Mouse (Mus musculus) kidney, adult 2 months (tissue): ENCODE data around the gene Notch4. TPM values are rescaled to one million over a fixed set of nuclear protein-coding genes. Genes with fewer than 3 reads are reported as not detected.

ENCODE experiments used
- DNase-seq: peaks from one replicate; pipeline ENCODE4 v3.0.0; 2021
- H3K27ac ChIP-seq: fragments of 200-500 bp; 2 replicates; pipeline ENCODE4 v1.5.1; 2012; ENCODE audit warnings: low read depth, low read length, control low read depth, inconsistent platforms; ENCODE audit not compliant: insufficient read depth
- H3K27me3 ChIP-seq: fragments of 200-500 bp; replicated peaks from 2 replicates; pipeline ENCODE4 v1.6.1; 2012; ENCODE audit warnings: mild to moderate bottlenecking, moderate library complexity, low read length, inconsistent platforms; ENCODE audit not compliant: control insufficient read depth, insufficient read depth
- H3K36me3 ChIP-seq: fragments of 200-500 bp; 2 replicates; pipeline ENCODE4 v1.6.1; 2012; ENCODE audit warnings: mild to moderate bottlenecking, moderate library complexity, low read length, inconsistent platforms; ENCODE audit not compliant: control insufficient read depth, insufficient read depth
- H3K4me1 ChIP-seq: fragments of 200-500 bp; 2 replicates; pipeline ENCODE4 v1.6.1; 2011; ENCODE audit warnings: low read length; ENCODE audit not compliant: control insufficient read depth, insufficient read depth
- H3K4me3 ChIP-seq: fragments of 200-500 bp; 2 replicates; pipeline ENCODE4 v1.5.1; 2011; ENCODE audit warnings: mild to moderate bottlenecking, low read depth, low read length, control low read depth; ENCODE audit not compliant: insufficient read depth
- CTCF ChIP-seq: fragments of 200-500 bp; conservative IDR thresholded peaks from 2 replicates; pipeline ENCODE4 v1.5.1; 2011; ENCODE audit warnings: low read depth, mild to moderate bottlenecking, control low read depth, low read length, moderate library complexity, mixed read lengths; ENCODE audit not compliant: insufficient read depth, insufficient read length
- POLR2A ChIP-seq: fragments of 200-500 bp; IDR thresholded peaks from one replicate; pipeline ENCODE4 v1.6.1; 2011; ENCODE audit warnings: low read depth, low read length, control low read depth
- WGBS: fragments of 180-500 bp; shearing (Covaris S2); methylation state at CpG from one replicate; pipeline ENCODE4 v1.1.7; 2018; 5-methylcytosine and 5-hydroxymethylcytosine counted together
- polyA plus RNA-seq: library from polyadenylated mRNA; depleted of rRNA; stranded (reverse); fragments of >200 nt; gene quantifications from 2 replicates; pipeline ENCODE4 v1.2.3, GENCODE M21; 2012

Notch4 gene
- polyA plus RNA-seq, 1 experiment = 14.4 TPM

- Histone ChIP-seq H3K36me3 (no peaks in the 10 kb centered on the region), H3K4me1 (peaks cover 32% of the 10 kb centered on the region), H3K4me3 (peak overlapping the region; percentile 67), H3K27ac (peak overlapping the region; percentile 97), H3K27me3 (no peaks in the 10 kb centered on the region)
- TF ChIP-seq CTCF (no peak), POLR2A (peak; percentile 75)
- 2% methylated on average over 20 of the region's 30 CpGs for WGBS
- peak; percentile 99 for DNase-seq
These were observed 41.5 kb downstream of the Notch4 start for GRCm38 (mm10) chr17:34605609-34606008.

DNA sequence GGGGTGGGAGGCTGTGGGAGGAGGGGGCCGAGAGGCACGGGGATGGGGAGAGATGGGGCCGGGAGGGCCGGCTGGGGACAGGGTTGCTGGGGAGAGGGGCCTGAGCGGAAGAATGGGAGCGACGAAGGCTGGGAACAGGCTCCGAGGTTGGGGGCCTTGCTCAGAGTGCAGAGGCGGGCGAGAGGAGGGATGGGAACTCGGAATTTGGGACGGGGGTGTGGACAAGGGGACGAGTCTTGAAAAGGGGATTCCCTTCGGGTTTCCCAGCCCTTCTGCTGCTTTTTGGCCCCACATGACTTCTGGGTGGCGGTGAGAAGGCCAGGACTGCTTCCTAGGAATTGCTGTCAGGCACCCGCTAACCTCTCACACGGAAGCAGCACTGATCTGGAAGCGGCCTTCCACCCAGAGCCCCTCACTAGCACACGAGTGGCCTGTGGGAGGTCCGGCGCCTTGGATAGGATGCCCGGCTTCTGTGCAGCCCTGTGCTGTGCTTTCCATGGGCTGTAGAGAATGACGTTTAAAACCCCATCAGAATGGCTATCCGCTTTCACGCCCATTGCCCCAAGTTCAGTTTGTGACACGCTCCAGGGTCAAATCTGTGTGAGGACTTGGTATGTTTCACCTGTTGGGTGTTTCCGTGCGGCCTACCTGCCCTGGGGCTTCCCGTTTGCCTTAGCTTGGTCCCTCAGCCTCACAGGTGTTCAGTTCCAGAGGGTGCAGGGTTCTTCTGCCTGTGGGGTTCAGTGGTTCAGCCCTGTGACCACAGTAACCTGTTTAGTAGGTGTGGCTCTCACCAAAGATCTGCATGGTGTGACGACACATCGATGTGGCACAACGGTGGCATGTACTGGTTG is 42.3 kb downstream of the Notch4 start:
- 6% methylated on average over 32 of the region's 32 CpGs for WGBS
- peak; percentile 22 for DNase-seq
- H3K27ac ChIP-seq = no peak overlapping the region
- H3K4me3 ChIP-seq = peak overlapping the region; percentile 67
- no peaks in the 10 kb centered on the region for H3K27me3 ChIP-seq
- TF ChIP-seq POLR2A (no peak), CTCF (no peak)
- H3K36me3 ChIP-seq = no peaks in the 10 kb centered on the region
- H3K4me1 ChIP-seq = peaks cover 32% of the 10 kb centered on the region

DNA sequence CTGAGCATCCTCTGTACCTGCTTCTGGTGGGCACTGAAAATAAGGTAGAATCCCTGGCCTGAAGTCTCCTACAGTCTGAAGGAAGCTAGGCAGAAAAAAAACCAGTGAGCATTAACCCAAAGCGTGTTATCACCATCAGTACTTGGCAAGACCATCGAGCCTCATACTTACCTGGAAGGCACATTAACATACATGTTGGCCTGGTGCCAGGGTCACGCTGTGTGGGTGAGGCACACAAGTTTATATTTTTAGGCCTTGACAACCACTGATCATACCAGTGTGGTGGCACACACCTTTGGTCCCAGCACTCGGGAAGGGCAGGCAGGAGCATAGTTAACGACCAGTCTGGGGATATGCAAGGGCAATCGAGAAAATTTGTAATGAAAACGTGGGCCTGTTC is 43.9 kb downstream of the Notch4 start:
- WGBS = 42% methylated on average over 7 of the region's 7 CpGs
- Histone ChIP-seq H3K4me1 (peaks cover 23% of the 10 kb centered on the region), H3K27ac (no peak overlapping the region), H3K27me3 (no peaks in the 10 kb centered on the region), H3K4me3 (no peak overlapping the region), H3K36me3 (no peaks in the 10 kb centered on the region)
- DNase-seq = peak; percentile 38
- TF ChIP-seq CTCF (no peak), POLR2A (no peak)

DNA sequence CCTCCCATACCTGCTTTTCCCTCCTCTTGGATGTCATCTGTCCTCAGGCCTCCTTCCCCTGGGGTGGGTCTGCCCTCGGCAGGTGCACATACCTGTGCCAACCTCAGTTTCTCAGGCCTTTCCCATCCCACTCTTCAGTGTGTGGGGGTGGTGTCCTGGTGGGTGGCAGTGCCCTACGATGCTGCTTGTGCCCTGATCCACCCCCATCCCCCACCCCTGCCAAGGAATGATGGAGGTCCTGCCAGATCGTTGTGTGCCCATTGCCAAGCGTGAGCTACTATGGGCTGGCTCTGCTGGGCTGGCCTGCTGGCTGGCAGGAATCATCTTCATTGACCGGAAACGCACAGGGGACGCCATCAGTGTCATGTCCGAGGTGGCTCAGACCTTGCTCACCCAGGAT is 47.0 kb downstream of the Notch4 start:
- 89% methylated on average over 8 of the region's 8 CpGs for WGBS
- Histone ChIP-seq H3K4me1 (peaks cover 16% of the 10 kb centered on the region), H3K4me3 (no peak overlapping the region), H3K27ac (no peak overlapping the region), H3K27me3 (no peaks in the 10 kb centered on the region), H3K36me3 (no peaks in the 10 kb centered on the region; the same call in 1 of the 2 replicates)
- TF ChIP-seq POLR2A (no peak), CTCF (no peak)
- no peak for DNase-seq

GRCm38 (mm10) chr17:34613054-34613645 is 49.1 kb downstream of the Notch4 start:
- H3K4me1 ChIP-seq = peaks cover 8% of the 10 kb centered on the region
- no peak for DNase-seq
- TF ChIP-seq POLR2A (no peak), CTCF (no peak)
- WGBS = 79% methylated on average over 11 of the region's 11 CpGs
- H3K27ac ChIP-seq = no peak overlapping the region
- H3K36me3 ChIP-seq = no peaks in the 10 kb centered on the region; the same call in 1 of the 2 replicates
- no peak overlapping the region for H3K4me3 ChIP-seq
- H3K27me3 ChIP-seq = no peaks in the 10 kb centered on the region

- DNase-seq = no peak
- H3K36me3 ChIP-seq = no peaks in the 10 kb centered on the region; the same call in 1 of the 2 replicates
- TF ChIP-seq CTCF = no peak
- no peak for TF ChIP-seq POLR2A
- H3K4me1 ChIP-seq = peaks cover 3% of the 10 kb centered on the region; the same call in 1 of the 2 replicates
- H3K4me3 ChIP-seq = no peak overlapping the region
- no peaks in the 10 kb centered on the region for H3K27me3 ChIP-seq
- 86% methylated on average over 10 of the region's 10 CpGs for WGBS
- H3K27ac ChIP-seq = no peak overlapping the region
These were observed 49.8 kb downstream of the Notch4 start for GRCm38 (mm10) chr17:34613830-34614229.

- Histone ChIP-seq H3K27me3 (no peaks in the 10 kb centered on the region), H3K4me3 (no peak within 1 kb of the TSS), H3K27ac (peak within 1 kb of the TSS; percentile 27; the same call in 1 of the 2 replicates), H3K36me3 (no peaks in the 10 kb centered on the region; the same call in 1 of the 2 replicates), H3K4me1 (no peaks in the 10 kb centered on the region)
- WGBS = 67% methylated on average over 6 of the region's 6 CpGs
- no peak for DNase-seq
- TF ChIP-seq CTCF = no peak
- TF ChIP-seq POLR2A = no peak
These were observed 51.8 kb downstream of the Notch4 start, which contains the start of gene Egfl8 for GRCm38 (mm10) chr17:34615871-34616270. Gene Egfl8, minus strand, starts transcription at chr17:34615971.
